Mouse (Mus musculus): Measurements from ENCODE around the gene Rcsd1.

Rcsd1 gene

GRCm38 (mm10) chr1:165716426-165716825 lies 6.9 kb upstream of the Rcsd1 start:
- no peak for DNase-seq

GRCm38 (mm10) chr1:165713798-165714197 lies 4.2 kb upstream of the Rcsd1 start:
- DNase-seq, result no peak

DNA sequence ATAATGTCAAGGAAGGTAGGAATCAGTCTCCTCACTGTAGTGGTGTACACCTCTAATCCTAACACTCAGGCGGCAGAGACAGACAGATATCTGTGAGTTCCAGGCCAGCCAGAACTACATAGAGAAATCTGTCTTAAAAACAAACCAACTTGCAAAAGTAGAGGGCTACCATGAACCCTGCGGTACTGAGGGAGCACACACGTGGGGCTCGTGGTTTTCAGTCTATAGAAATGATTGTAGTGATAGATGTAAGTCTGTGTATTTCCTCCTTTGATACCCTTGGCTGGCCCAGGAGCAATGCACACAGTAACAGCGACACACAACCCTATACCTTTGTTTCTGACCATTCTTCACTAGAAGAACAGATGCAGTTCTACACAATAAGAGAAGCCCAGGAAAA lies 2.4 kb upstream of the Rcsd1 start:
- DNase-seq, result no peak

DNA sequence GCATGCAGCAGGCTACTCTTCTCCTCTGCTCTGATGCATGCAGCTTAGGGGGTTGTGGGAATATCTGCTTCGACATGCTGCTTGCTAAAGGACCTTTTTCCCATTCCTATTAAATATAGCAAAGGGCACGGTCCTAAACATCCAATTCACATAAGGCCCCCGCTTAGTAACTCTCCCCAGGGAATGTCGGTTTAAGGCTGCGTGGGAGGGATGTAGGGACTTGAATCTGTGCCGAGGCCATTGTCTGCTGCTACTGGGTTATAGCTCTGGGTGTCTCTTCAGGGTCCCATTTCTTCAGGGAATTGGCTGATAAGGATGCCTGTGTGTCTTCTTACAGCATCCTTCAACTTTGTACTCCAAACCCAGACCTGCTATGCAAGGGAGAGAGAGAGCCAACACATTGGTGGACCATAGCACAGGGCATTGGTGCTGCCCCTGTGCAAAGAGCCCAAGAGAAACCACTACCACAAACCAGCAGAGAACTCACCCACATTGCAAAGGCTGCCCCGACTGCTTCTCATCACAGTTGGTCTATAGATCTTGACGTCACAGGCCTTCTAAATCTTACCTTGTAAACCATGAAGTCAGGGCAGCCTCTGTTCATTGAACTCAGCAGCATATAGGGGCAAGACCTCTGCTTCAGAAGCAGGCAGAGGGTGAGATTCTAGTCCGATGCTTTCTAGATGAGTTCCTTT lies 724 bp downstream of the Rcsd1 start:
- DNase-seq, result no peak

GRCm38 (mm10) chr1:165707640-165708322 lies 1.8 kb downstream of the Rcsd1 start:
- DNase-seq, result no peak

DNA sequence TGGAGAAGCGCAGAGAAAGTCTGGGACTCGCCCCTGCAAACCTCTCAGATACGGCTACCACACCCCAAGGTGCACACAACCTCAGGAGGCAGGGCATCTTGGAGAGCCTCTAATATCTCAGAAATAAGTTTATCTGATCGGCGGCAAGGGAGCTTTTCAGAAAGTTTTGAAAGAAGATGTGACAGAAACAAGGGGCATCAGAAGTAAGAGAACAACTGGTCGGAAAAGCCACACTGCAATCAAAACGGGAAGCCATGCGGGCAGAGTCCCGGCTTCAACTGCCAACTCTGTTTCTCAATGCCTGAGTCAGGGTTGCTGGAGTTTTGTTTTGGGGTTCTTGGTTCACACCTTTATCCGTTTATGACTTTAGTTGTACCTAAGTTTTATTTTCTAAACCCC lies 2.3 kb downstream of the Rcsd1 start:
- DNase-seq, result no peak

- no peak for DNase-seq
Observed at GRCm38 (mm10) chr1:165706492-165706891, 3.1 kb downstream of the Rcsd1 start.

- DNase-seq, result no peak
Observed at GRCm38 (mm10) chr1:165705868-165706348, 3.6 kb downstream of the Rcsd1 start.

GRCm38 (mm10) chr1:165705368-165705767 lies 4.2 kb downstream of the Rcsd1 start:
- no peak for DNase-seq

- DNase-seq, result no peak
Observed at GRCm38 (mm10) chr1:165704841-165705240, 4.7 kb downstream of the Rcsd1 start.

DNA sequence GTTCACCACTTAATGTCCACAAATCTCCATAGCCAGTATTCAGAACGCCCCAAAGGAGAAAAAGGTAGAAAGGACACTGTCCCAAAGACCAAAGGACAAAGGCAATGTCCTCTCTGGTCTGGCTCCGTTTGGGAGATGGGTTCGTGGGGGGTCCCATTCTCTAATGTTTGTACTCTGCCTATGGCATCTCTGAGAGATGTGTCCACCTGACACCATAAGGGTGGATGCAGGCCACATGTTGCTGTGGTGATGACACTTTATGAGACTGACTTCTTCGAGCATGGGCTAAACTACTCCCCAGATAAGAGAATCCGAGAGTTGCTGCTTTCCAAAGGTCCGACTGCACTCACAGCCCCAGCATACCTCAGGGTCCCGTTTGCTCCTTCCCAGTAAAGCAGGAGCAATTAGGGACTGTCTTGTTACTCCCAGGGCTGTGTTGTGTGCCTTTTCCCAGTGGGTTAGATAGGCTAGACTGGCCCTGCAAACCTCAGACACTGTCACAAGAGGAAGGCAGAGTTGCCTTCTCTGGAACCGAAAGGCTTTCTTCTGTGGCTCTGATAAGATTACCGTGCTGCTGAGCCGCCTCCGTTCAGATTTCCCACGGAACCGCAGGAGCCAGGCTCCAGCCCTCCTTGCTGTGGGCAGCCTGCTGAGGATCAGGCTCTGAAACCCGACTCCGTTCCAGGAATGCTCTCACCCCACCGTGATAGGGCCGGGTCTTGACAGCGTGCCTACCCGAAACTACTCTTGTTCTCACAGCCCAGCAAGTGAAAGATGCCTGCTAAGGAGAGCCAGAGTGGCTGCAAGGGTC lies 7.1 kb downstream of the Rcsd1 start:
- peak; percentile 36 for DNase-seq

GRCm38 (mm10) chr1:165701562-165701961 lies 8.0 kb downstream of the Rcsd1 start:
- no peak for DNase-seq

GRCm38 (mm10) chr1:165700933-165701518 lies 8.5 kb downstream of the Rcsd1 start:
- no peak for DNase-seq

- DNase-seq, result no peak
Observed at GRCm38 (mm10) chr1:165700376-165700815, 9.2 kb downstream of the Rcsd1 start.

DNA sequence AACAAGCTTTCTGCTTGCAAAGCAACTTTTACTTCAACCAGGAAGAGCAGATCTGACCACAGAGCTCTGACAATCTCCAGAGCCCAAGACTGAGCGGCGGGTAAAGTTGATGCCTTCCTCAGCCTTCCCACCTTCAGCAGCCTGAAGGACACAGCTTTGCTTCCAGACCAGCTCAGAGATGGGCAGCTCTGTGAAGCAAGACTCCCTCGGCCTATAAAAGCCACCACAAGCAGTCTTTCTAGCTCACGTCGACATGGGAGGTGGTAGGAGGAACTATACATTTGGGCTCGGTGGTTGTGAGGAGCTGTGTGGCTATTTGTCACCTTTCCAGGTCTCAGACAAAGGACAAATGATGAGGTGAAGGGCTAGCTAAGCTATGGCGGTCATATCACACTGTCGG lies 11.9 kb downstream of the Rcsd1 start:
- no peak for DNase-seq

DNA sequence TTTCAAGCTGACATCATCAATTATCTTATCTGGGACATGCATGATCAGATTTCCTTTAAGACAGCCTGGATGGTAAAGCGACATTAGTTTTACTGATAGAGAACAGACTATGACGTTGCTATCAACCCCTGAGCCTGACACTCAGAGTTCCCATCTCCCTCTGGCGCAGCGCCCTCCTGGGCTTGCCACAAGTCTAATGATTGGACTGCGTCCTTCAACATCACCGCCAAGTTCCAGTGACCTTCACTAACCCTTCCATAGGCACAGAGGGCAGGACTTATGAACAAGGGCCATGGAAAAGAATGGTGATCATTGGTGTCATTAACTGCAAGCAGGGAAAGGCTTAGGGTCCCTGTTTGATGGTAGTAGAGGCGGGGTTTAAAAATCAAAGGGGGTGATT lies 12.7 kb downstream of the Rcsd1 start:
- DNase-seq, result no peak

GRCm38 (mm10) chr1:165696040-165696439 lies 13.5 kb downstream of the Rcsd1 start:
- DNase-seq, result no peak

DNA sequence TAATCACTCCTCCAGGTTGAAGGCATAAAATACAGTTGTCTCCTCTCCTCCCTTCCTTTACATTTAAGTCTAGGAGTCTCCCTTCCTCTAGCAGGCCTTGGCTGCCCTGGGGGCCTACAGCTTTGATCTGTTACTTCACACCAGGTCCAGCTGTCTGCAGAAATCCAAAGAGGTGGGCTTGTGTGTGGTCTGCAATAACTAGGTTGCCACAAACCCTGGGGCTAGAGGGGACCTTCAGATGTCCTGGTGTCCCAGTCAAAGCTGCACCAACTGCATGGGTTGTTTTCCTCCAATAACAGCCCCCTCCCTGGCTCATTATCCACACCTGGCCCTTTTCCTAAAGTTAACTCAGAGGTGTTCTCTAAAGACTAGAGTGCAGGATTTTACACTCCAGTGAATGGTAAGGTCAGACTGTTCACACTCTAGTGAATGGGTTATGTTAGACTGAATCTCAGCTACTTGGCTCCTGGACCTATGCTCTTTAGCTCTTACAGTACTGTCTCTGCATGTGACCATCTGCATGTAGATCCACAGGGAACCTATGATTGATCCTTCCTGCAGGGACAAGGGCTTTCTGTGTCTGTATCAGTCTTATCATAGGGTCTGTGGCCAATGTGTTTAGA lies 14.1 kb downstream of the Rcsd1 start:
- no peak for DNase-seq

GRCm38 (mm10) chr1:165693856-165694255 lies 15.7 kb downstream of the Rcsd1 start:
- DNase-seq, result no peak

GRCm38 (mm10) chr1:165691516-165691915 lies 18.0 kb downstream of the Rcsd1 start:
- no peak for DNase-seq

GRCm38 (mm10) chr1:165689845-165690244 lies 19.7 kb downstream of the Rcsd1 start:
- no peak for DNase-seq

DNA sequence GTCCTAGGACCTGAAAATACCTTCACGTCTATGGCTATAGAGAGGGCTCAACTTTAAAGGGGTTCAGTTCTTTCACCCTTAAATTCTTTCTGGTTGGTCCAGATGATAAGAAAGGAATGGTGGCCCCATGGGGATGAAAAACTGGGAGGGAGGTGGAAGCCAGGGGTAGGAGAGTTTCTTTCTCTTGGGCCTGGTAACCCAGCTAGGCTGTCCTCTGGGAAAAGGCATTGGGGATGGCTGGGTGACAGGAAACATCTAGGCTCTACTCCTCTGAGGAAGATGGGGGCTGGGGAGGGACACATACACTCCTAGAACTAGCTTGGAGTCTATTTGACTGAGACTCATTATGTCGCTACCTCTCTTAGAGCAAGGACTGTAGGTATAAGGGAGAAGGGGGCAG lies 21.7 kb downstream of the Rcsd1 start:
- DNase-seq, result no peak

GRCm38 (mm10) chr1:165686963-165687362 lies 22.6 kb downstream of the Rcsd1 start:
- DNase-seq, result no peak
